Mouse (Mus musculus): ENCODE measurements around the gene Prn.

The Prn gene

DNA sequence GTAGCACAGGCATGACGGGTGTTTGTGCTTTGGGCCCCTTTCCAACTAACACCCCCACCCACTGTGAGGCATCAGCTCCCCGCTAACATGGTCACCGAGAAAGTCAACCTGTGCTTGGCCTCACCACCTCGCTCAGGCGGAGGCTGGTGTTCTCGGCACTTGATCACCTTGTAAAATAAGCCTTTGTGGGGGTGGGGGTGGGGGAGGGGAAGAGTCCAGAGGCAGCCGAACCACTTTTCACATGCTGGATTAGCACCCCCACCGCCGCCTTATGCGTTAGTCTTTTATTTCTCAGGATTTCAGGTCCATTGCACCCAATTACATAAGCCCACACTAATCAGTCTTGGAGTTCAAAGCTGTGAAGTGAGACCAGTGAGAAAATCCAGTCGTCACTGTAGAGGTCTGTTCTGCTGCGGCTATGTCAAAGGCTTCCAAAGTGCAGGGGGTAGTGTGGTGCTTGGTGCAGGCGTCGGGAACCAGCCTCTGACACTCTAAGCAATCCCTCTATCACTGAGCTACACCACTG, 83.9 kb downstream of the Prn start:
- no peak for DNase-seq (ENCODE audit: extremely low spot score, low spot score)

DNA sequence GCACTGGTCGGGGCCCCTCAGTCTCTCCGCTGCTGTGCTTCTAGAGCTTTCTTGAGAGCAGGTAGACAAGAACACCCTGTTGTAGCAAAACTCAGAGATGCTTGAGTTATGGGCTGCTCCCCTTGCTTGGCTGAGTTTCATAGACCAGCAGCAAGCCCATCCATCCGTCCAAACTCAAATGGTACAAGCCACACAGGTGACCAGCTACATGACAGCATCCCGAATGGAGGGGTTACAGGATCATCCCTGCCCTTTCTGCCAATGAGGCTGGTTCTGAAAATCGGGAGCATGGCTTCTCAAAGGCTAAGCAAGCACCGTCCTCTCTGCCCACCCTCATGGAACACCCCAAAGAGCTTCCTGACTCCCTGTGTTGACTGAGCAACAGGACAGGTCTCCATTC, 85.2 kb downstream of the Prn start:
- DNase-seq (ENCODE audit: extremely low spot score, low spot score) = no peak

DNA sequence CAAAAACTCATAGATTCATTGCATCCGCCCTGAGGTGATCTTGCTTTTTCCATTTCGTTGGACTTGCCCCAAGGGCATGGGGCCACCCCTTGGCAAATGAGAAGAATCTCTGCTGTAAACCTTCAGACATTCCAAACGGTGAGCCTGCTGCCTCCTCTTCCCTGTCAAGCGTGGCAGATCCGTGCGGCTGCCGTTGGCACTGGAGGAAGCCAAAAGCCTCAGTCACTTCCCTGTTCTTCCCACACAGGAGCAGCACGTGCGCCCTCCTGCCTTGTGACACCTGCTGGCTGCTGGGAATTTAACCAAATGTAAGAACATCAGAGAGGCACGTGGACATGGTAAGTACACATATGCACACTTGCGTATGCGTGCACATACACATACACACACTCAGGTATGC, 86.0 kb downstream of the Prn start:
- DNase-seq (ENCODE audit: extremely low spot score, low spot score) = no peak

DNA sequence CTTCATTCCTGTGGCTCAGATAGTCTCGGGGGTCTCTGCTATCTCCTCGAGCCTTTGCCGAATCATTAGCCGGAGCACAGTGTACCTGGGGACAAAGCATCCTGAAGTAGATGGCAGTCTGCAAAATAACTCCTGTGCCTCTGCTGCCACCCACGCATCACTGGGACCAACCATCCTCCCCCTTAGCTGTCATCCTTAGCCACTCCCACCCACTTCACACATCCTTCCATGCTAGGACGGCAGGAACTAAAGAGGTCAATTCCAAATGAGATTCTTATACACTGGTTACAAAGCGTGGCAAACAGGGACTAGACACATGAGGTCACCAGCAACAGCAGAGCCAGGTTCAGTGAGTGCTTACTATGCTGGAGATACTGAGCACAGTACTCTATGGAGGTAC, 86.6 kb downstream of the Prn start:
- DNase-seq (ENCODE audit: extremely low spot score, low spot score) = no peak

DNA sequence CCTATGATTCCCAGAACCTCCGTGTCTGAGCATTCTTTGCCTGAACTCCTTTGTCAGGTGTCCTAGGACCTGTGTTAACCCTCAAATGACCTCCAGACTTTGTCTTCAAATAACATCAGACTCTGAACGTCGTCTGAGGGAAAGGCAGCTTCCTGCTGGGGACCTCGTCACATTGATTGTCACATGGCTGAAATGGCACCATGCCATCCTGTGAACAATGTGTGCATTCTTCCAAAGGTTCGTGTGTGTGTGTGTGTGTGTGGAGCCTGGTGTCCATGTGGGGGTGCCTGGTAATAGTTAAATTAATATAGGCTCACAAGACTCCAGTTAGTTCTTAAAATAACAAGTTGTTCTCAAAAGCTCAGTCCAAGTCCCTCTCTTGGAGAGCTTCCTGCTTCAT, 87.6 kb downstream of the Prn start:
- DNase-seq (ENCODE audit: extremely low spot score, low spot score) = no peak

DNA sequence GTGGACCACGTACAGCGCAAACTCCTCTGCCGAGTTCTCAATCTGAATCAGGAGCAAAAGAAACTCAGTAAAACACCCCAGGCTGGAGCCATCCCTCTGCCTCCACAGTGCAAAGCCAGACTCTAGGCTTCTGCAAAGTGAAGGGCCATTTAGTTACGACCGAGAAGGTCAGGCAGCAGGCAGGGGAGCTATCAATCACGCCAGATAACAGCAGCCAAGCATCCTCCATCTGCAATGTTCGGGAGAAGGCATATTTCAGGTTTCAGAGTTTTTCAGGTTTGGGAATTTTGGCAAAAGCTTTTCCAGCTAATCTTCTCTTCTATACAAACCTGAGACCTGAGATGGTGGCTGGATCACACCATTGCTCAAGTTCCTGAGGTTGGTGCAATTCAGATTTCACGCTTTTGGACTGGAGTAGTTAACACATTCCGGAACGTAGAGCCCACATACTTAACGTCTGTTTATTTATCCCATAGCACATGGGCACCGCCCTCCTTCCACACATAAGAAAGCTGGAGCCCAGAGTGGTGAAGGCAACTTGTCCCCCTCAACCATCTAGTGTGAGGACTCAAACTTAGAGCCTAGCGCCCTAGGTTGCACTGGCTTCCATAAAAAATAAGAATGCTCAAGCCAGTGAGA, 92.1 kb downstream of the Prn start:
- peak; percentile 26 for DNase-seq (ENCODE audit: extremely low spot score, low spot score)

DNA sequence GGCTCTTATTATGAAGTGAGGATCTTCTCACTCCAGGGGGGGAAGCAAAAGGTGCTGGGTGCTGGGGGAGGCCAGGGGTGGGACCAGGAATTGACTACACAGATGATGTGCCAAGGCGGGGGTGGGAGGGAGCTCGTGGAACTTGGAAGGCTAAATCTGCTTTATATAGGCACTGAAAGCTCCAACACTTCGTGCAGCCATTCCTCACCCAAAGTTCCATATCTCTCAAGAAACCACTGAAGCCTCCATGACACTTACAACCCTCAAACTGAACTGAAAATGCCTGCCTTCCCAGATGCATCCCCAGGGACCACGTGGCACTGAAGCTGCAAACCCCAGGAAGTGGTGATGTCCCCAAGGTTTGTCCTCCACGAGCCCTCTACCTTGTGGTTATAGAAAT, 94.2 kb downstream of the Prn start:
- DNase-seq (ENCODE audit: extremely low spot score, low spot score) = no peak

DNA sequence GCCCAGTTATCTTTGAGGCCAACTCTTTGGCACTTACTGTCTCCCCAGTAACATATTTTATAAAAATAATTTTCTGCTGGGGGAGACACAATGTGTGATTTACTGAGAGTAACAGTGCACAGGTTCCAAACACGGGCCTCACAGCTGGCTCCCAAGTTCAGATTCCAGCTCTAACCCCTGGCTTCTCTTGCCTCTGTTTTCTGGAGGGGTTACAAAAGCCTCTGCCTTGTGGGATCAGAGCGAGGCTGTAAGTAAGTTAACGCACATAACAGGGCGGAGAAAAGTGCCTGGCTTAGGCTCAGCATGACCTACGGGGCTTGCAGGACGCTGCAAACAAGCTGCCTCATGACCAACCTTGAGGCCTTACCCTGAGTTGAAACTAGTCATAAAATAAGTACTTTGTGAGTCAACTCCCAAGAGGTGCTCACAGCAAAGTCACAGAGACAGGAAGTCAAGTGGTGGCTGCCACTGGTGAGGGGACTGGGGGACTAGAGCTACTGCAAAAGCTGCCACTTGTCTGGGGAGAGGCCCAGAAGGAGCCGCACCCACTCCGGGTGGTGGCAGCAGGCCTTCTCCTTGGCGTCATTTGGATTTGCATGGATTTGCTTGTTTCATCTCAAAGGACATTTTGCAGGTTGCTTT, 94.9 kb downstream of the Prn start:
- DNase-seq (ENCODE audit: extremely low spot score, low spot score) = no peak

DNA sequence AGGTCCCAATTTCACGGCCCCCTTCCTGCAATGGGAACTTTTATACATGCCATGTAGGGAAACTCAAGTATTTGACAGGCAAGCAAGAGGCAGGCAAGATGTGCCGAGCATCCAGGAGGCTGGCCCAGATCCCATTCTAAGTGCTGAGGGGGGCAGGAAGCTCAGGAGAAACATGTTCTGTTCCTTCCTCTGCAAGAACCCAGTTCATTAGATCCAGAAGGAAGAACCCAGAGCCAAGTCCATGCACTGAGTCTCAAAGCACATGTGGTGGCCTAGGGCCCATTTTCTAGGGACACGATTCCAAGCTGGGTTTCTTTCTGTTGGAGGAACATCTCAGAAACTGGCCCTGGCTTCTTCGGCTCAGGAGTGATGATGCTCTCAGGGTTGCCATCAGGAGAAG, 95.7 kb downstream of the Prn start:
- DNase-seq (ENCODE audit: extremely low spot score, low spot score) = no peak
